Mouse (Mus musculus) lung, adult 2 months (tissue): Measurements from ENCODE around the gene I830077J02Rik.

Experiments
- CTCF ChIP-seq: fragments of 200-500 bp; IDR thresholded peaks from 2 replicates; pipeline ENCODE4 v1.5.1; 2011; ENCODE audit warnings: mild to moderate bottlenecking, low read length, control low read depth; ENCODE audit not compliant: insufficient read depth
- POLR2A ChIP-seq: fragments of 200-500 bp; IDR thresholded peaks from 2 replicates; pipeline ENCODE4 v1.6.1; 2011; ENCODE audit warnings: low read depth, mild to moderate bottlenecking, control low read depth, low read length, borderline replicate concordance; ENCODE audit errors: extremely low read depth

DNA sequence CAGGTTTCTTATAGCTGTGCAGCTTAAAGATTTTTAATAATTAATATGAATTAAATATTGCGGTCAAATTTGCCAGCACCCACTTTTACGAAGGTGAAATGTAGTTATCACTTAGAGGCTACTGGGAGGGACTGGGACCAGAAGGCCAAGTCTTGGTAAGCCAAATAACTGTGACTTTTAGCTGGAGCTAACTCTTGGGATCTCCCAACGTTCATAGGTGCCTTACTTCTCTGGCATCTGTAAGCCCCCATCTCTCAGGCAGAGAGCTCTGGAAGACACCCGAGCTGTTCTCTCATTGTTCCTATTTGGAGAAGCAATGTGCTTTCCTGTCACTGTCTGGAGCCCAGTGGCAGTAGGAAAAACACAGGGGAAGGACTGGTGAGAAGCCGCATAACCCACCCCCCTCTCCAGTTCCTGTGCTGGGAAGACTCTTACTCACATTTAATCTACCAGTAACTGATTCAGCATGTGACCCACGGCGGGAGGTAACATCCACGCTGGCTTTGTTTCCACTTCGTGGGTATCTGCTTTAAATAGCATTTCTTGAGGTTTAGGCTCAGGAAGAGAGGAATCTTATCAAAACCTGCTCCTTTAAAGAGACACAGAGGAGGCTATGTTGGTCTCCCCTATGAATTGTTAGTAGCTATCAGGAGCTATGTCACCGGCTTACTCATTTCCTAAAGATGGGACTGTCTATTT is 14.7 kb downstream of the I830077J02Rik start:
- no peak for TF ChIP-seq CTCF
- no peak for TF ChIP-seq POLR2A
